Mouse (Mus musculus) intestine, postnatal 0 days (tissue): Measurements from ENCODE around the gene Sept9. TPM values are rescaled to one million over a fixed set of nuclear protein-coding genes. Genes with fewer than 3 reads are reported as not detected.

ENCODE experiments used
- ATAC-seq: fragments of 200-750 bp; cut with Nextera tagmentation; 2 replicates; pipeline ENCODE4 v1.8.0; 2017; ENCODE audit warnings: mild to moderate bottlenecking, moderate TSS enrichment, moderate library complexity
- H3K27ac ChIP-seq: fragments of 300-500 bp; sonication (generic); 2 replicates; pipeline ENCODE4 v1.5.1; 2014; ENCODE audit warnings: mild to moderate bottlenecking, low read depth, low read length, moderate library complexity
- H3K27me3 ChIP-seq: fragments of 300-500 bp; sonication (generic); replicated peaks from 2 replicates; pipeline ENCODE4 v1.6.1; 2014; ENCODE audit warnings: low read length, mixed read lengths; ENCODE audit not compliant: control insufficient read depth, insufficient read depth
- H3K36me3 ChIP-seq: fragments of 300-500 bp; sonication (generic); 2 replicates; pipeline ENCODE4 v1.6.1; 2014; ENCODE audit warnings: mild to moderate bottlenecking, moderate library complexity; ENCODE audit not compliant: control insufficient read depth, insufficient read depth
- H3K4me1 ChIP-seq: fragments of 300-500 bp; sonication (generic); replicated peaks from 2 replicates; pipeline ENCODE4 v1.6.1; 2014; ENCODE audit warnings: antibody characterized with exemption, low read length, mixed read lengths; ENCODE audit not compliant: control insufficient read depth, insufficient read depth
- H3K4me2 ChIP-seq: fragments of 300-500 bp; sonication (generic); replicated peaks from 2 replicates; pipeline ENCODE4 v1.6.1; 2014; ENCODE audit warnings: low read depth, mild to moderate bottlenecking, moderate library complexity
- H3K4me3 ChIP-seq: fragments of 300-500 bp; sonication (generic); 2 replicates; pipeline ENCODE4 v1.5.1; 2014; ENCODE audit warnings: low read depth, low read length
- H3K9ac ChIP-seq: fragments of 300-500 bp; sonication (generic); 2 replicates; pipeline ENCODE4 v1.6.1; 2014; ENCODE audit warnings: mild to moderate bottlenecking, low read depth, low read length
- H3K9me3 ChIP-seq: fragments of 300-500 bp; sonication (generic); 2 replicates; pipeline ENCODE4 v1.6.1; 2016; ENCODE audit warnings: mixed run types; ENCODE audit not compliant: control insufficient read depth
- CTCF ChIP-seq: sonication (generic); IDR thresholded peaks from 2 replicates; pipeline ENCODE4 v1.5.1; 2016; ENCODE audit warnings: low read depth, mild to moderate bottlenecking, control low read depth, antibody characterized with exemption, moderate library complexity
- WGBS: fragments of 180-500 bp; shearing (Covaris S2); extraction: QIAGEN DNeasy Blood & Tissue Kit; methylation state at CpG from one replicate; pipeline ENCODE4 v1.1.7; 2014; 5-methylcytosine and 5-hydroxymethylcytosine counted together
- polyA plus RNA-seq: library from polyadenylated mRNA; unstranded; fragments of >200 nt; fragmentation: Nextera tagmentation; extraction: Ambion mirVana; gene quantifications from 2 replicates; pipeline ENCODE4 v1.2.1, GENCODE M21; 2015

Gene Sept9
- polyA plus RNA-seq, 1 experiment from 2014 or later, result 74.5 TPM

DNA sequence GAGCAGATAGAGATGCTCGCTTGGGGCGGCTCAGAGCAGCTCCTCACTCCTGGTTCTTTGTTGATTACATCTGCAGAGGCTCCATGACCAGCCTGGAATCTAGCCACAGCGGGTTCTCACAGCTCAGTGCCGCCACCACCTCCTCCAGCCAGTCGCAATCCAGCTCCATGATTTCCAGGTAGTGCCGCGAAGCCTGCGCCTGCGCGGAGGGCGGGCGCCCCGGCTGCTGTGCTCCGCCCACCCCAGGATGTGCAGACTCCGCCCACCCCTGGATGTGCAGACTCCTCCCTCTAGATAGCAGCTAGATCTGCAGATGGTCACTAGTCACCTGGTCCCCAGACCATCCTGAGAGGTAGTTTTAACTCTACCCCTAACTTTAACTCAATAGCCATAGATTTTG, 42.7 kb upstream of the Sept9 start:
- Histone ChIP-seq H3K9me3 (no peaks in the 10 kb centered on the region), H3K4me2 (no peak overlapping the region; the same call in 1 of the 2 replicates), H3K27me3 (no peaks in the 10 kb centered on the region), H3K4me1 (no peaks in the 10 kb centered on the region), H3K9ac (no peak overlapping the region), H3K4me3 (no peak overlapping the region), H3K36me3 (peaks cover 28% of the 10 kb centered on the region), H3K27ac (no peak overlapping the region)
- peak; percentile 8; the same call in 1 of the 2 replicates for ATAC-seq
- 27% methylated on average over 13 of the region's 15 CpGs for WGBS
- no peak for TF ChIP-seq CTCF

- Histone ChIP-seq H3K27me3 (no peaks in the 10 kb centered on the region), H3K9ac (no peak overlapping the region), H3K4me2 (no peak overlapping the region), H3K9me3 (no peaks in the 10 kb centered on the region), H3K27ac (no peak overlapping the region), H3K4me3 (no peak overlapping the region), H3K36me3 (peaks cover 28% of the 10 kb centered on the region), H3K4me1 (no peaks in the 10 kb centered on the region)
- no peak for TF ChIP-seq CTCF
- no peak for ATAC-seq
- 73% methylated on average over 11 of the region's 11 CpGs for WGBS
These were observed 41.1 kb upstream of the Sept9 start for GRCm38 (mm10) chr11:117158343-117158742.

- H3K4me1 ChIP-seq, result no peaks in the 10 kb centered on the region
- no peak overlapping the region for H3K4me3 ChIP-seq
- H3K4me2 ChIP-seq, result no peak overlapping the region
- H3K27ac ChIP-seq, result no peak overlapping the region
- no peaks in the 10 kb centered on the region for H3K9me3 ChIP-seq
- H3K36me3 ChIP-seq, result peaks cover 28% of the 10 kb centered on the region
- no peak for ATAC-seq
- 81% methylated on average over 13 of the region's 13 CpGs for WGBS
- H3K9ac ChIP-seq, result no peak overlapping the region
- H3K27me3 ChIP-seq, result no peaks in the 10 kb centered on the region
- TF ChIP-seq CTCF, result no peak
These were observed 40.1 kb upstream of the Sept9 start for GRCm38 (mm10) chr11:117159257-117159945.

DNA sequence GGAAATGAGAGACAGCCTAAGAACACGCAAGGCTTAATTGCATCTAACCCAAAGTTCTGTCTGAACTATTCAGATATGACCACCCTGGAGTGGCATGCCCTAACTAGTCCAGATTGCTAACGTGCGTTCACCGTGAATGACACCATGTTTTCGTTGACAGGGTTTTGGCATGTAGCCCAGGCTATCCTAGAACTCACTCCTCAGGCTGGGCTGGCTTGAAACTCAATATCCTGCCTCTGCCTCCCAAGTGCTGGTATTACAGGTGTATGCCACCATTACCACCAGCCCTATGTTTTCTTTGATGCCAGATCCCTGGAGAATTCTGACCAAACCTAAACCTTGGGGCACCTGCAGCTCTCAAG, 39.5 kb upstream of the Sept9 start:
- Histone ChIP-seq H3K9ac (no peak overlapping the region), H3K4me3 (no peak overlapping the region), H3K27me3 (no peaks in the 10 kb centered on the region), H3K27ac (no peak overlapping the region), H3K9me3 (no peaks in the 10 kb centered on the region), H3K36me3 (peaks cover 28% of the 10 kb centered on the region), H3K4me1 (no peaks in the 10 kb centered on the region), H3K4me2 (no peak overlapping the region)
- ATAC-seq, result no peak
- WGBS, result 81% methylated on average over 5 of the region's 5 CpGs
- no peak for TF ChIP-seq CTCF

DNA sequence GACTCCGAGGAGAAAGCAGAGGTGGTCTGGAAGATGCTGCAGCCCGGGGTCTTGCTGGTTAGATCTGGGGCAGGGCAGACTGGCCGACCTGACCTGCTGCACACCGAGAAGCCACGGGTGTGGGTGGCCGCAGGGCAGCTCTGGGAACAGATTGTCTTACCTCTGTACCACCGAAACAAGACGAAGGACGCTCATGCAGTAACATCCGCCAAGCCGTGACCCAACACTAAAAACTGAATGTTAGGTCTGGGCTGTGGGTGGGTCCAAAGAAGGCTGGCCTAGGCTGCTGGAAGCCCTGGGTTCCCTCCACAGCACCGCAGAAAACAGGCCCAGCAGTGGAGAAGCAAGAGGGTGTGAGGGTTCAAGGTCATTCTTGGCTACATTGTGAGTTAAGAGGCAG, 38.7 kb upstream of the Sept9 start:
- no peak overlapping the region for H3K27ac ChIP-seq
- no peak overlapping the region for H3K9ac ChIP-seq
- no peak for ATAC-seq
- 88% methylated on average over 12 of the region's 12 CpGs for WGBS
- H3K36me3 ChIP-seq, result peaks cover 20% of the 10 kb centered on the region
- H3K4me3 ChIP-seq, result no peak overlapping the region
- H3K4me1 ChIP-seq, result no peaks in the 10 kb centered on the region
- no peak for TF ChIP-seq CTCF
- no peaks in the 10 kb centered on the region for H3K27me3 ChIP-seq
- H3K9me3 ChIP-seq, result no peaks in the 10 kb centered on the region
- no peak overlapping the region for H3K4me2 ChIP-seq

GRCm38 (mm10) chr11:117161574-117161973, 37.9 kb upstream of the Sept9 start:
- no peak for TF ChIP-seq CTCF
- H3K27ac ChIP-seq, result no peak overlapping the region
- no peaks in the 10 kb centered on the region for H3K9me3 ChIP-seq
- no peak overlapping the region for H3K4me3 ChIP-seq
- peaks cover 14% of the 10 kb centered on the region for H3K36me3 ChIP-seq
- H3K4me2 ChIP-seq, result no peak overlapping the region
- 71% methylated on average over 8 of the region's 8 CpGs for WGBS
- no peak overlapping the region for H3K9ac ChIP-seq
- no peaks in the 10 kb centered on the region for H3K4me1 ChIP-seq
- H3K27me3 ChIP-seq, result no peaks in the 10 kb centered on the region
- no peak for ATAC-seq
